Mouse (Mus musculus): ENCODE results near the gene Mapk8. TPM values are rescaled to one million over a fixed set of nuclear protein-coding genes. Genes with fewer than 3 reads are reported as not detected.
A peak's percentile ranks its signal among the peaks of the same experiment; 100 is the strongest.

Gene Mapk8
- polyA plus RNA-seq, 1 experiment: 14.3 TPM

GRCm38 (mm10) chr14:33377211-33377610, 69.7 kb downstream of the Mapk8 start:
- no peak overlapping the region for H3K27ac ChIP-seq (ENCODE audit: control insufficient read depth, insufficient read depth, low read depth, low read length, poor library complexity)
- WGBS: 88% methylated on average over 3 of the region's 3 CpGs
- H3K4me3 ChIP-seq (replicated peaks; ENCODE audit: control insufficient read depth, low read depth, low read length): no peak overlapping the region
- H3K4me1 ChIP-seq (ENCODE audit: control insufficient read depth, insufficient read depth, low read length): no peaks in the 10 kb centered on the region
- TF ChIP-seq POLR2A (IDR thresholded peaks at IDR 0.05; ENCODE audit: borderline replicate concordance, control insufficient read depth, low read depth, low read length): no peak
- no peak for TF ChIP-seq CTCF (IDR thresholded peaks at IDR 0.05; ENCODE audit: control insufficient read depth, insufficient read depth, low read length)

DNA sequence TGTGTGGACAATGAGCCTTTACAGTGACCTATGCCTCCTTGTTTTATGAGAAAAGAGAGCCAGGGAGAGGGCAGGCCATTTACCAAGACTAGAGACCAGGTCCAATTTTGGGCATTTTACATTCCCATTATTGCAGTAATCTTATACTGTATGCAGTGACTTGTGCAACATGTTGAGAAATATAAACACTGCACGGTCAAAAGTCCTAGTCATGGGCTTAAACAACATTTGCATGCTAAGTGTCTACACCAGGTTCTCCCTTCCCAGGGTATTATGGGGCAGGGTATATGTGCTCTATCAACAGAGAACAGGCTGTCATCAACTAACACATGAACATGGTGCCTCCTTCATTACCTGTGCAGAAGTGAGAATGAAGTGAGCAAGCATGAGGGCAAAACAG, 72.9 kb downstream of the Mapk8 start:
- WGBS: 45% methylated on average over 1 of the region's 1 CpGs
- Histone ChIP-seq H3K4me1 (ENCODE audit: control insufficient read depth, insufficient read depth, low read length) (no peaks in the 10 kb centered on the region), H3K4me3 (replicated peaks; ENCODE audit: control insufficient read depth, low read depth, low read length) (no peak overlapping the region), H3K27ac (ENCODE audit: control insufficient read depth, insufficient read depth, low read depth, low read length, poor library complexity) (no peak overlapping the region)
- TF ChIP-seq CTCF (IDR thresholded peaks at IDR 0.05; ENCODE audit: control insufficient read depth, insufficient read depth, low read length): no peak
- no peak for TF ChIP-seq POLR2A (IDR thresholded peaks at IDR 0.05; ENCODE audit: borderline replicate concordance, control insufficient read depth, low read depth, low read length)

DNA sequence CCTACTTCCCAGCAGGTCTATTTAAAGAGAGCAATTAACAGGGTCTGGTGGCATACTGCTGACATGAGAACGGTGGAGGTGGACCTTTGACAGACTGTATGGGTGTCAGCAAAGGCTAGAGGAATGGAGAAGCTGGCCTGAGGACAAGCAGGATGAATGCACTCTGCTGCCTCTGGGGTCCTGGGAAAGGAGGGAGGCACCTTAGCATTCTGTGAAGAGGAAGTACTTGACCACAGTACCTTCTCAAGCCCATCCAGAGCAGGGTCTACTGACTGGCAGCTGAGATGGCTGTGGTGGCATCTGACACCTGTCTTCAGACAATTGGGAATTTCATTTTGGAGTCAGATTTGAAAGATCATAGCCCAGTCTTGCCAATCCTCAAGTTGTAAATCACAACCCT, 73.7 kb downstream of the Mapk8 start:
- H3K4me1 ChIP-seq (ENCODE audit: control insufficient read depth, insufficient read depth, low read length): no peaks in the 10 kb centered on the region

GRCm38 (mm10) chr14:33371248-33371647, 75.7 kb downstream of the Mapk8 start:
- Histone ChIP-seq H3K4me3 (replicated peaks; ENCODE audit: control insufficient read depth, low read depth, low read length) (no peak overlapping the region), H3K4me1 (ENCODE audit: control insufficient read depth, insufficient read depth, low read length) (no peaks in the 10 kb centered on the region), H3K27ac (ENCODE audit: control insufficient read depth, insufficient read depth, low read depth, low read length, poor library complexity) (no peak overlapping the region)
- peak; percentile 62 for TF ChIP-seq CTCF (IDR thresholded peaks at IDR 0.05; ENCODE audit: control insufficient read depth, insufficient read depth, low read length)
- no peak for TF ChIP-seq POLR2A (IDR thresholded peaks at IDR 0.05; ENCODE audit: borderline replicate concordance, control insufficient read depth, low read depth, low read length)
- 20% methylated on average over 3 of the region's 3 CpGs for WGBS

More for the DNA sequence above, 73.7 kb downstream of the Mapk8 start:
- no peak overlapping the region for H3K4me3 ChIP-seq (replicated peaks; ENCODE audit: control insufficient read depth, low read depth, low read length)
- no peak for TF ChIP-seq CTCF (IDR thresholded peaks at IDR 0.05; ENCODE audit: control insufficient read depth, insufficient read depth, low read length)
- TF ChIP-seq POLR2A (IDR thresholded peaks at IDR 0.05; ENCODE audit: borderline replicate concordance, control insufficient read depth, low read depth, low read length): no peak
- 33% methylated on average over 1 of the region's 1 CpGs for WGBS
- H3K27ac ChIP-seq (ENCODE audit: control insufficient read depth, insufficient read depth, low read depth, low read length, poor library complexity): no peak overlapping the region

GRCm38 (mm10) chr14:33370056-33370455, 76.9 kb downstream of the Mapk8 start:
- no peaks in the 10 kb centered on the region for H3K4me1 ChIP-seq (ENCODE audit: control insufficient read depth, insufficient read depth, low read length)
- H3K4me3 ChIP-seq (replicated peaks; ENCODE audit: control insufficient read depth, low read depth, low read length): no peak overlapping the region
- 8% methylated on average over 7 of the region's 7 CpGs for WGBS
- TF ChIP-seq POLR2A (IDR thresholded peaks at IDR 0.05; ENCODE audit: borderline replicate concordance, control insufficient read depth, low read depth, low read length) (no peak), CTCF (IDR thresholded peaks at IDR 0.05; ENCODE audit: control insufficient read depth, insufficient read depth, low read length) (no peak)
- no peak overlapping the region for H3K27ac ChIP-seq (ENCODE audit: control insufficient read depth, insufficient read depth, low read depth, low read length, poor library complexity)

DNA sequence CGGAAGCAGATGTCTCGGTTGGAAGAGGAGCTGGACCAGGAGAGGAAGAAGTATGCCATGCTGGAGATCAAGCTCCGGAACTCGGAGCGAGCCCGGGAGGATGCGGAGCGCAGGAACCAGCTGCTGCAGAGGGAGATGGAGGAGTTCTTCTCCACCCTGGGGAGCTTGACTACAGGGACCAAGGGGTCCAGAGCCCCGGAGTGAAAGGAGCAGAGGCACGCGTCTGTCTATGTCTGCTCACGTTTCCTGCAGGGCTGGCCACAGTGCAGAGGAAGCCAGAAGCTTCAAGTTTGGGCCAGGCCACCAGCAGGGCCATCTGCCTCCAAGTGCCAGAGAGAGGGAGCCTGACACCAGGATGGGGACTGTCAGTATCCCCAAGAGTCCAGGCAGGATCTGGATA, 77.6 kb downstream of the Mapk8 start:
- no peaks in the 10 kb centered on the region for H3K4me1 ChIP-seq (ENCODE audit: control insufficient read depth, insufficient read depth, low read length)
- no peak overlapping the region for H3K4me3 ChIP-seq (replicated peaks; ENCODE audit: control insufficient read depth, low read depth, low read length)
- H3K27ac ChIP-seq (ENCODE audit: control insufficient read depth, insufficient read depth, low read depth, low read length, poor library complexity): no peak overlapping the region
- WGBS: 71% methylated on average over 12 of the region's 12 CpGs
- TF ChIP-seq CTCF (IDR thresholded peaks at IDR 0.05; ENCODE audit: control insufficient read depth, insufficient read depth, low read length): no peak
- no peak for TF ChIP-seq POLR2A (IDR thresholded peaks at IDR 0.05; ENCODE audit: borderline replicate concordance, control insufficient read depth, low read depth, low read length)

GRCm38 (mm10) chr14:33366891-33367777, 79.8 kb downstream of the Mapk8 start:
- WGBS: 82% methylated on average over 30 of the region's 30 CpGs
- H3K4me1 ChIP-seq (ENCODE audit: control insufficient read depth, insufficient read depth, low read length): no peaks in the 10 kb centered on the region
- H3K27ac ChIP-seq (ENCODE audit: control insufficient read depth, insufficient read depth, low read depth, low read length, poor library complexity): no peak overlapping the region
- no peak overlapping the region for H3K4me3 ChIP-seq (replicated peaks; ENCODE audit: control insufficient read depth, low read depth, low read length)
- TF ChIP-seq POLR2A (IDR thresholded peaks at IDR 0.05; ENCODE audit: borderline replicate concordance, control insufficient read depth, low read depth, low read length) (no peak), CTCF (IDR thresholded peaks at IDR 0.05; ENCODE audit: control insufficient read depth, insufficient read depth, low read length) (no peak)

DNA sequence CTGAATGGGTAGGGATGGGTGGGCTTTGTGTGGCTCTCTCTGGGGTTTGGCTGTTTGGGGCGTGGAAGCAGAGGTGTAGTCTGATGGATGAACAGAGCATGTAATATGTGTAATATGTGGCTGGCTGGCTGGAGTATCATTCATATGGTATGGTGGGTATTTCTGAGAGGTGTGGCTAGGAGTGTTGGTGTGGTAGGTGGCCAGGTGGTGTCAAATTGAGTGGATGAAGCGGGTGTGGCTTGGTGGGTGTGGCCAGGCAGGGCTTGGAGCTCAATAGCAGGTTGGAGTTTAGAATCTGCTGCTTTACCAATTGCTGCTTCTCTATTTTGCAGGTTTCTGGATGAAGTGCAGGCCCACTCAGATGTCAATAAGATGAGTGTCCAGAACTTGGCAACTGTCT, 82.9 kb downstream of the Mapk8 start:
- Histone ChIP-seq H3K4me3 (replicated peaks; ENCODE audit: control insufficient read depth, low read depth, low read length) (no peak overlapping the region), H3K4me1 (ENCODE audit: control insufficient read depth, insufficient read depth, low read length) (no peaks in the 10 kb centered on the region), H3K27ac (ENCODE audit: control insufficient read depth, insufficient read depth, low read depth, low read length, poor library complexity) (no peak overlapping the region)
- TF ChIP-seq CTCF (IDR thresholded peaks at IDR 0.05; ENCODE audit: control insufficient read depth, insufficient read depth, low read length) (no peak), POLR2A (IDR thresholded peaks at IDR 0.05; ENCODE audit: borderline replicate concordance, control insufficient read depth, low read depth, low read length) (no peak)
- 78% methylated on average over 2 of the region's 2 CpGs for WGBS
